Mouse (Mus musculus): ENCODE data around the gene Filip1. TPM values are rescaled to one million over a fixed set of nuclear protein-coding genes. Genes with fewer than 3 reads are reported as not detected.

Filip1 gene
- total RNA-seq, 2 experiments from 2014 or later, result 121 to 141 TPM

GRCm38 (mm10) chr9:79842615-79843014 is 170.0 kb downstream of the Filip1 start:
- DNase-seq, result no peak
- intact Hi-C loops (cut with DNase I), result no loop called here

- DNase-seq, result no peak
- intact Hi-C loops (cut with DNase I), result no loop called here
Measured at GRCm38 (mm10) chr9:79842028-79842427, 170.6 kb downstream of the Filip1 start.

GRCm38 (mm10) chr9:79831294-79831693 is 181.4 kb downstream of the Filip1 start:
- intact Hi-C loops (cut with DNase I), result no loop called here
- no peak for DNase-seq

DNA sequence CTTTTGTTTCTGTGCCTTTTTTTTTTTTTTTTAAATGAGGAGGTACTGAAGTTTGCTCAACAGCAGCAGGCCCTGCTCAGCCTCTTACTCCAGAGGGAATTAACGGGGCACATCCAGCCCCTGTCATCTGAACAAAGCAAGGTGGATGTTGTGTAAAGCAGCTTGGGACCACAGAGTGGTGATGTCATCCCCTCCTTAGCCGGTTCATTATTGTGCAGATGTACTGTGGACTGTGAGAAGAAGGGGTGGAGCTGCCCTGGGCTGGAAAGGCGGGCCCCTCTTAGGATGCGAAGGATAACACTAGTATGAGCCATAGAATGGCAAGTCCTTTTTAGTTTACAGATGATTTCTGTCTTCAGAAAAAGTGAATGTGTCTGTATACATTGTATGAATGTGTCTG is 181.8 kb downstream of the Filip1 start:
- intact Hi-C loops (cut with DNase I), result no loop called here
- DNase-seq, result peak in 1 of 2 experiments; percentile 17

DNA sequence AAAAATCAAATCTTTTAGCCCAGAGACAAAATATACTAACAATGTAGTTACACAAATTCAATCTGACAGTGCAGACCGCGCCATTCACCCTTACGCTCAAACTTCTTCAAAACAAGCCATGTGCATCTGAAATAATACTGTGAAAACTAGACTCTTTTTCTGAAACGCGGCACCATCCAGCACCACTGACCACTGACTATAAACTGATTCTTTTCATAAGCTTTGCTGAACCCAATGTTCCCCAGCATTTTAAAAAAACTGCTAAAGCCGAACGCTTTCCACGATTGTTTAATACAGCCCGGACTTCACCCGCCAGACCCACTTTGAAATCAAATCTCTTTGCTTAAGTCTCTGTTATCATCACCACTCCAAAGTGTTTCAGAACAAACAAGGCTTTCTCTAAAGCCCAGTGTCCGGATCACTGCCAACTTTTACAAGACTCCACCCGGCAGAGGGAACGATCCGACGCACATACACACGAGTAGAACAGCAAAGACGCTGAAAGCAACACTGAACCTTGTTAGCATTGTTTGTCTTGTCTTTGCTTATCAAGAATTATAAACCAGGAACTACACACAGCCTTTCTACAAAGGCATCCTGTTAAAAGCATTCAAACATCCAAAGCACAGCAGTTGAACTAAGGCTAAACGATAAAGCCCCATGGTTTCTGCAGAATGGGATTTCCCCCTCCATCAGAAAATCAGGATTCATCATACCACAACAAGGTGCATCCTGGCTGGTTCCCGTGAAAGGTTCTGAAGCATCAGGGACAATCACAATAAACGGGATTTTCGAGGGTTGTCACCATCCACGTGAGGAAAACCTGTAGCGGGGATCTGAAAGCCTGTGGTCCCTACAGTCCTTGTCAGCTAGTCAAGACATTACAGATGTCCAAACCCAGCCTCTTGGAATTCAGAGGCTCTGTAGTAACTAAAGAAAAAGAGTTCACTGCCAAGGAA is 182.5 kb downstream of the Filip1 start:
- intact Hi-C loops (cut with DNase I), result no loop called here
- DNase-seq, result peak in 1 of 2 experiments; percentile 17

DNA sequence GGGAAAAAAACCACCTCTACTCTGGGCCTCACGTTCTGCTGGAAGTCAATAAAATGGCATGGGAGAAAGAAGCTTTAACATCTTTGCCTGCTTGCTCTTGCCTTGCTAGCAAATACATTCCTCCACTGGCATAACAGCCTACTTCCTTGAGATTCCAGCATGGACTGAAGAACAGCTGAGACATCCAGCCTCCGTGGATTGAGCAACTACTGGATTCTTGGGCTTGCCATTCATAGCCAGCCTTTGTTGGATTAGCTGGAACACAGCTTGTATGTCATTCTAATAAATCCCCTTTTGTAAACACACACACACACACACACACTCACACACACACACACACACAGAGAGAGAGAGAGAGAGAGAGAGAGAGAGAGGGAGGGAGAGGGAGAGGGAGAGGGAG is 185.6 kb downstream of the Filip1 start:
- intact Hi-C loops (cut with DNase I), result no loop called here
- no peak for DNase-seq

DNA sequence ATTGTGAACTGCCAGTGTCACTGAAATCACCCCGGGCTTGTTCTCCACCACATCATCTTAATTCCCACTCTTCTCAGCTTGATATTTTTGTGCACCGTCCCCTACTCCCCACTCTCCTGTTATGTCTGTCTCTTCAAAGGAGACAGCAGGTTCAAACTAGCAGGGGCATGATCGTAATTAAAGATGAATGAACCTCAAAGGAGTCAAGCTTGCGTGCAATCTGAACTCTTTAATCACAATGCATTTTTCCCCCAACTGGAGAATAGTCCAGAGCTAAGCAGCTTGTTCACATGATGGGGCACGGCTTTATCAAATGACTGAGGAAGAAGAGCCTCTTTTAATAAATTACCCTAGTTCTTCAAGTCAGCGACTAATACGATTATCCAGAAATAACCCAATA is 187.1 kb downstream of the Filip1 start:
- no peak for DNase-seq
- intact Hi-C loops (cut with DNase I), result no loop called here

- DNase-seq, result no peak
- intact Hi-C loops (cut with DNase I), result no loop called here
Measured at GRCm38 (mm10) chr9:79823856-79824255, 188.8 kb downstream of the Filip1 start.

GRCm38 (mm10) chr9:79823438-79823837 is 189.2 kb downstream of the Filip1 start:
- intact Hi-C loops (cut with DNase I), result no loop called here
- no peak for DNase-seq

- DNase-seq, result no peak
- intact Hi-C loops (cut with DNase I), result no loop called here
Measured at GRCm38 (mm10) chr9:79816464-79816863, 196.2 kb downstream of the Filip1 start.

GRCm38 (mm10) chr9:79816013-79816412 is 196.6 kb downstream of the Filip1 start:
- intact Hi-C loops (cut with DNase I), result no loop called here
- no peak for DNase-seq

DNA sequence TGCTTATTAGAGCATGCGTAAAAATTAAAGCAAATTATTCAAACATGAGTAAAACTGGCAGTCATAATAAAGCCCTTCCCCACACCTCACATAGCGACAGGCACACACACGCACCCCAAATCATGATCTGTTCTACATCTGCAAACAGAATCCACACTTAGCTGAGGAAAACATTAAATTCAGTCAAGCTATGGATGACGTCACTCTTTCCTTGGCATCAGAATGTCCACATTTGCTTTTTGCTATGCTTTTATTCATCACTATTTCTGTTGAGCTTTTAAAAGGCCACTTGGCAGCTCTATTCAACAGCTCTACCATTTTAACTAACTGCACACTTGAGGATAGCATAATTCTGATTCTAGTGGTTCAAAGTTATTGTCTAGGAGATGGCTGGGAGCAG is 198.1 kb downstream of the Filip1 start:
- intact Hi-C loops (cut with DNase I), result no loop called here
- no peak for DNase-seq

DNA sequence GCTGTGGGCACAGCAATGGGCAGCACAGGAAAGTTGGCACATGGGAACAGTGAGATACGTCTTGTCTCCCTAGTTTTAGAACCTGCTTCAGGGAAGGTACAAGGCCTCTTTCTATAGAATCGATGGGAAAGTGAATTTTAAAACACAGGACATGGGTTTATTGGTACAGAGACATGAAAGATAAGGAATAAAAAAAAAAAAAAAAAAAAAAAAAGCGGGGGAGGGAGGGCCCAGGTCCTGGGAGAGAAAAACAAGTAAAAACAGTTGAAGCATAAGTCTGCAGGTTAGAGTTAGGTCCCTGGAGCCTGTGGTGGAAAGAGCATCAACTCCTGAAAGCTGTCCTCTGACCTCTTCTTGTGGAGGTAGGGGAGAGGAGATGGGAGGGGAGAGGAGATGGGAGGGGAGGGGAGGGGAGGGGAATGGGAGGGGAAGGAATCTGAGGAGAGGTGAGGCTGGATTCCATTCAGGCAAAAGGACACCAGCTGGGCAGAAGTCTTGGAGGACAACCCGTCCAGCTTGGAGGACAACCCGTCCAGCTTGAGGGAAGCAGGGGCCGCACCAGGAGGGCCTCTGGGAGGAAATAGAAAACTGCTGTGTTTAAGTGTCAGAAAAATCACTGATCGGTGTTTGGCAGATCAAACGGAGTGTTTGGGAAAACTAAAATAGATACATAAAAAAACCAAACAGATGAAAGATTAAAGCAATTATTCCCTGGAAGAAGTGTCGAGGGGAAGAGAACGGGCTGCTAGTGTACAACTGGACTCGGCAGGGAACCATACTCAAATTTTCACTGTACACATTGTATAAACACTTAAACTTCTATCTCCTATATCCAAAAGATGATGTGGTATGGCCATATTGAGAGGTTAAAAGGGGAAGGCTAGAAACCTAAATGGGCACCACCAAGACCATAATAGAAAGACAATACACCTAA is 201.4 kb downstream of the Filip1 start:
- intact Hi-C loops (cut with DNase I), result no loop called here

GRCm38 (mm10) chr9:79810534-79810933 is 202.1 kb downstream of the Filip1 start:
- intact Hi-C loops (cut with DNase I), result no loop called here
- DNase-seq, result no peak

More for the DNA sequence above, 201.4 kb downstream of the Filip1 start:
- no peak for DNase-seq

DNA sequence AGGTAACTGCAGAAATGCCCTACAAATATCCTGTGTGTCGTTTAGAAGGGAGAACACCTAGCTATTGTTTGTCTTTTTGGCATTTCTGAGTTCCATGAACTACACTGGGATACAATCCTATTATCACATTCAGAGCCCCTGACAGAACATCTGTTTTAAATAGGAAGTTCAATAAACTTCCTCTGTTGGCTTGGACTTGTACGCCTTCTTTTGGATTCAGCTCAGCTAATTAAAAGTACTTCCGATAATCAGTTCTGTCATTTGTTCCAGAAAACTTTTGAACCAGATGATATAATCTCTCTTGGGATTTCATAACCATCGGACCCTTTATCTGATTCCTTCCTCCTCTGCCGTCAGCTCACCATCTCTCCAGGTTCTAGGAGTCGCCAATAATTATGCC is 203.2 kb downstream of the Filip1 start:
- no peak for DNase-seq
- intact Hi-C loops (cut with DNase I), result no loop called here

DNA sequence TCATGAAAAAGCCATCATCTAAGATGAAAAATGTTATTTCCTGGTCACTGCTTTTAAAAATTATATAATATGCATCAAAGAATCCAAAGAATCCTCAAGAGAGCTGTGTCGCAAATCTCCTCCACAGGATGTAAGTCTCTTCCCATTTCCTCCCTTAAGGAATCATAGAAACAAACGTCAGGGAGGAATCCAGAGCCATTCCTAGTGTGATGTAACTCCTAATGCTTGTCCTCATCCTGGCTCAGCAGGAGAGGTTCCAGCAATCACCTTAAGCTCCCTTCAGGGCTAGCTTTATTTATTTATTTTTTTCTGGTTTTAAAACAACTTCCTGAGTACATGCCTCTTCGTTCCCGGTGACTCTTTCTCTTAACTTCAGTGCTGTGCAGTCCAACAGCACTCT is 205.5 kb downstream of the Filip1 start:
- no peak for DNase-seq
- intact Hi-C loops (cut with DNase I), result loop anchor here (2.0 kb wide), 2 partner anchors 78 to 220 kb away; no protein-coding TSS in a partner anchor

DNA sequence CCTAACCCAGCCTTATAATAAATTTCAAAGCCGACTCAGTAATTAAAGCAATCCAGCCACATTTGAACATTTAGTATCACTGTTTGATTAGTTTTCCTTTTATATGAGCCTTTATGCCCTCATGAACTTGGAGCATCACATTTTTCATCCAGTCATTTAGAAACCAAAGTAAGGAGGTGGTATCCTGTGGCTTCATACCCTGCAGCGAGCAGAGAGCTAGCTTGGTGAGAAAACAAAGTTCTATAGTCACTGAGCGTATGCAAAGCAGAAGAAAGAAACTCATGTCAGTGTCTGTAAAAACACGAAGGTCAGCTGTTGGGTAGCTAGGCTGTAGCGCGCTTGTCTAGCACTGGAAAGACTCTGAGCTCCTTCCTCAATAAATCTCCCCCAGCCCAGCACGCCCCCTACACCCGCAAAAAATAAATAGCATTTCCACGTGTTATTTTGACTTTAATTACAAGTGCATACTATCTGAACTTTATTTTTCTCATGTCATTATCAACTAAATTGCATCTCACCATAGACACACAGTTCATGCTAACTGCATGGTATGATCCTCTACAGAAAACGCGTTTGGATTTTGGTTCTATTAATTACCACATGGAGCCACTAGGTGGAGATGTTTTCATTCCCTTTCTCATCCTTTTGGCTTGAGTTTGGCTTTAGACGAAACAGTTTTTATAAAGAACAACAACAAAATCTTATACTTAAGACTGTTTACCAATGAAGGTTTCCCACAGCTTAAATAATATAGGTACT is 206.2 kb downstream of the Filip1 start:
- intact Hi-C loops (cut with DNase I), result loop anchor here (1.0 to 2.0 kb wide), 4 partner anchors 78 to 220 kb away; no protein-coding TSS in a partner anchor
- no peak for DNase-seq

- no peak for DNase-seq
- intact Hi-C loops (cut with DNase I), result no loop called here
Measured at GRCm38 (mm10) chr9:79805426-79805825, 207.2 kb downstream of the Filip1 start.

GRCm38 (mm10) chr9:79796461-79797135 is 216.1 kb downstream of the Filip1 start:
- no peak for DNase-seq
- intact Hi-C loops (cut with DNase I), result loop anchor here (10.0 kb wide), 1 partner anchor 368 kb away; the partner anchor contains the start of gene Myo6

- intact Hi-C loops (cut with DNase I), result loop anchor here (10.0 kb wide), 1 partner anchor 370 kb away; the partner anchor contains the start of gene Myo6
- DNase-seq, result no peak
Measured at GRCm38 (mm10) chr9:79795076-79795475, 217.6 kb downstream of the Filip1 start.

Data from heart, postnatal 36 days (tissue).